Mouse (Mus musculus): Measurements from ENCODE around the gene Dock4.

GRCm38 (mm10) chr12:40471649-40472399, 26.1 kb downstream of the Dock4 start:
- TF ChIP-seq BHLHE40 (IDR thresholded peaks at IDR 0.05; ENCODE audit: low read depth, low read length) (no peak), CTCF (conservative IDR thresholded peaks at IDR 0.05 in 1 of 2, IDR thresholded peaks at IDR 0.05 in 1 of 2; ENCODE audit: low read depth in 2 of 2, low read length in 2 of 2) (no peak), USF2 (conservative IDR thresholded peaks at IDR 0.05; ENCODE audit: low read depth, low read length) (no peak), POLR2A (IDR thresholded peaks at IDR 0.05; ENCODE audit: low read depth, low read length) (no peak), MYC (IDR thresholded peaks at IDR 0.05; ENCODE audit: low read depth, low read length) (no peak), MAZ (IDR thresholded peaks at IDR 0.05; ENCODE audit: low read depth, low read length) (no peak), ZKSCAN1 (IDR thresholded peaks at IDR 0.05; ENCODE audit: borderline replicate concordance, low read depth, low read length) (no peak), ETS1 (conservative IDR thresholded peaks at IDR 0.05; ENCODE audit: low read depth, low read length) (no peak), KAT2A (IDR thresholded peaks at IDR 0.05; ENCODE audit: insufficient replicate concordance, low read length) (no peak), TBP (conservative IDR thresholded peaks at IDR 0.05; ENCODE audit: low read depth, low read length) (no peak), E2F4 (IDR thresholded peaks at IDR 0.05; ENCODE audit: insufficient replicate concordance, low read depth, low read length) (no peak), EP300 (IDR thresholded peaks at IDR 0.05; ENCODE audit: low read length) (no peak), ZC3H11A (IDR thresholded peaks at IDR 0.05; ENCODE audit: low read depth, low read length) (no peak)

Measured in CH12.LX (cell line).